Mouse (Mus musculus) bone marrow macrophage, adult 2 months (primary cell): ENCODE data around the gene Pard3. TPM values are rescaled to one million over a fixed set of nuclear protein-coding genes. Genes with fewer than 3 reads are reported as not detected.

ENCODE experiments used
- H3K27ac ChIP-seq: 2 replicates; pipeline ENCODE4 v1.5.1; 2012; ENCODE audit warnings: low read depth, low read length; ENCODE audit not compliant: insufficient read depth
- H3K4me1 ChIP-seq: 2 replicates; pipeline ENCODE4 v1.6.1; 2012; ENCODE audit warnings: low read length; ENCODE audit not compliant: control insufficient read depth, insufficient read depth
- H3K4me3 ChIP-seq: 2 replicates; pipeline ENCODE4 v1.5.1; 2012; ENCODE audit warnings: mild to moderate bottlenecking, low read length, moderate library complexity; ENCODE audit not compliant: insufficient read depth
- CTCF ChIP-seq: IDR thresholded peaks from 2 replicates; pipeline ENCODE4 v1.5.1; 2012; ENCODE audit warnings: low read depth, mild to moderate bottlenecking, low read length, moderate library complexity
- POLR2A ChIP-seq: IDR thresholded peaks from 2 replicates; pipeline ENCODE4 v1.6.1; 2012; ENCODE audit warnings: mild to moderate bottlenecking, low read depth, low read length, borderline replicate concordance
- polyA plus RNA-seq: library from polyadenylated mRNA; stranded (reverse); fragments of >200 nt; gene quantifications from 2 replicates; pipeline ENCODE4 v1.2.4, GENCODE M21; 2012; ENCODE audit not compliant: missing spikeins, insufficient read depth, insufficient read length

Gene Pard3
- polyA plus RNA-seq, 1 experiment: 0.11 TPM

- no peak for TF ChIP-seq POLR2A
- no peak for TF ChIP-seq CTCF
- Histone ChIP-seq H3K4me1 (peaks cover 2% of the 10 kb centered on the region; the same call in 1 of the 2 replicates), H3K27ac (no peak overlapping the region), H3K4me3 (no peak overlapping the region)
Observed at GRCm38 (mm10) chr8:127307026-127307425, 243.3 kb downstream of the Pard3 start.

GRCm38 (mm10) chr8:127309363-127309762, 245.7 kb downstream of the Pard3 start:
- no peak overlapping the region for H3K27ac ChIP-seq

GRCm38 (mm10) chr8:127315811-127316210, 252.1 kb downstream of the Pard3 start:
- Histone ChIP-seq H3K4me3 (no peak overlapping the region), H3K4me1 (peaks cover 11% of the 10 kb centered on the region), H3K27ac (no peak overlapping the region)
- TF ChIP-seq CTCF: no peak
- TF ChIP-seq POLR2A: no peak

More at GRCm38 (mm10) chr8:127309363-127309762, 245.7 kb downstream of the Pard3 start:
- no peak overlapping the region for H3K4me3 ChIP-seq
- TF ChIP-seq CTCF (no peak), POLR2A (no peak)
- H3K4me1 ChIP-seq: peaks cover 2% of the 10 kb centered on the region; the same call in 1 of the 2 replicates

- Histone ChIP-seq H3K4me1 (peaks cover 11% of the 10 kb centered on the region), H3K4me3 (no peak overlapping the region), H3K27ac (no peak overlapping the region)
- TF ChIP-seq POLR2A: no peak
Observed at GRCm38 (mm10) chr8:127317914-127318313, 254.2 kb downstream of the Pard3 start.

- no peak overlapping the region for H3K27ac ChIP-seq
- no peak overlapping the region for H3K4me3 ChIP-seq
- TF ChIP-seq POLR2A: no peak
- no peak for TF ChIP-seq CTCF
- peaks cover 11% of the 10 kb centered on the region for H3K4me1 ChIP-seq
Observed at GRCm38 (mm10) chr8:127318377-127319159, 254.9 kb downstream of the Pard3 start.

GRCm38 (mm10) chr8:127320930-127321329, 257.2 kb downstream of the Pard3 start:
- TF ChIP-seq CTCF: no peak
- no peak for TF ChIP-seq POLR2A
- Histone ChIP-seq H3K4me3 (no peak overlapping the region), H3K4me1 (peaks cover 9% of the 10 kb centered on the region), H3K27ac (no peak overlapping the region)

GRCm38 (mm10) chr8:127323583-127324360, 260.1 kb downstream of the Pard3 start:
- Histone ChIP-seq H3K4me3 (no peak overlapping the region), H3K27ac (no peak overlapping the region), H3K4me1 (peaks cover 1% of the 10 kb centered on the region; the same call in 1 of the 2 replicates)
- no peak for TF ChIP-seq CTCF

GRCm38 (mm10) chr8:127324836-127325570, 261.3 kb downstream of the Pard3 start:
- Histone ChIP-seq H3K4me3 (no peak overlapping the region), H3K27ac (no peak overlapping the region), H3K4me1 (peaks cover 6% of the 10 kb centered on the region)
- no peak for TF ChIP-seq POLR2A
- TF ChIP-seq CTCF: no peak

- H3K27ac ChIP-seq: no peak overlapping the region
- H3K4me3 ChIP-seq: no peak overlapping the region
- TF ChIP-seq POLR2A (no peak), CTCF (no peak)
- H3K4me1 ChIP-seq: peaks cover 12% of the 10 kb centered on the region
Observed at GRCm38 (mm10) chr8:127325749-127326148, 262.1 kb downstream of the Pard3 start.
